Mouse (Mus musculus): ENCODE data around the gene Il9r. TPM values are rescaled to one million over a fixed set of nuclear protein-coding genes. Genes with fewer than 3 reads are reported as not detected.

Gene Il9r
- polyA plus RNA-seq, 1 experiment = not detected

- H3K36me3 ChIP-seq (replicated peaks; ENCODE audit: low read length) = no peaks in the 10 kb centered on the region
- H3K27me3 ChIP-seq (replicated peaks) = peaks cover 53% of the 10 kb centered on the region
- H3K4me3 ChIP-seq (replicated peaks) = no peak overlapping the region
- H3K4me1 ChIP-seq = peaks cover 8% of the 10 kb centered on the region
- TF ChIP-seq FLI1 (IDR thresholded peaks at IDR 0.05; ENCODE audit: low read length) = no peak
- TF ChIP-seq GATA1 (IDR thresholded peaks at IDR 0.05; ENCODE audit: borderline replicate concordance, low read length) = no peak
- H3K9me3 ChIP-seq = peaks cover 6% of the 10 kb centered on the region; the same call in 1 of the 2 replicates
These were observed 9.4 kb downstream of the Il9r start for GRCm38 (mm10) chr11:32190603-32191110.

GRCm38 (mm10) chr11:32190119-32190518 lies 10.0 kb downstream of the Il9r start:
- peaks cover 6% of the 10 kb centered on the region; the same call in 1 of the 2 replicates for H3K9me3 ChIP-seq
- no peak for TF ChIP-seq GATA1 (IDR thresholded peaks at IDR 0.05; ENCODE audit: borderline replicate concordance, low read length)
- TF ChIP-seq FLI1 (IDR thresholded peaks at IDR 0.05; ENCODE audit: low read length) = no peak
- H3K36me3 ChIP-seq (replicated peaks; ENCODE audit: low read length) = no peaks in the 10 kb centered on the region
- peaks cover 51% of the 10 kb centered on the region for H3K27me3 ChIP-seq (replicated peaks)
- no peak overlapping the region for H3K4me3 ChIP-seq (replicated peaks)
- peaks cover 3% of the 10 kb centered on the region for H3K4me1 ChIP-seq

GRCm38 (mm10) chr11:32189434-32189833 lies 10.6 kb downstream of the Il9r start:
- H3K36me3 ChIP-seq (replicated peaks; ENCODE audit: low read length) = no peaks in the 10 kb centered on the region
- no peaks in the 10 kb centered on the region; the same call in 1 of the 2 replicates for H3K4me1 ChIP-seq
- TF ChIP-seq FLI1 (IDR thresholded peaks at IDR 0.05; ENCODE audit: low read length) = no peak
- no peak for TF ChIP-seq GATA1 (IDR thresholded peaks at IDR 0.05; ENCODE audit: borderline replicate concordance, low read length)
- peaks cover 6% of the 10 kb centered on the region; the same call in 1 of the 2 replicates for H3K9me3 ChIP-seq
- H3K4me3 ChIP-seq (replicated peaks) = no peak overlapping the region
- H3K27me3 ChIP-seq (replicated peaks) = peaks cover 50% of the 10 kb centered on the region

- TF ChIP-seq GATA1 (IDR thresholded peaks at IDR 0.05; ENCODE audit: borderline replicate concordance, low read length) = no peak
- no peak for TF ChIP-seq FLI1 (IDR thresholded peaks at IDR 0.05; ENCODE audit: low read length)
- no peaks in the 10 kb centered on the region; the same call in 1 of the 2 replicates for H3K4me1 ChIP-seq
- H3K27me3 ChIP-seq (replicated peaks) = peaks cover 47% of the 10 kb centered on the region
- no peaks in the 10 kb centered on the region for H3K36me3 ChIP-seq (replicated peaks; ENCODE audit: low read length)
- H3K4me3 ChIP-seq (replicated peaks) = no peak overlapping the region
- peaks cover 6% of the 10 kb centered on the region; the same call in 1 of the 2 replicates for H3K9me3 ChIP-seq
These were observed 11.2 kb downstream of the Il9r start for GRCm38 (mm10) chr11:32188881-32189280.

- peaks cover 36% of the 10 kb centered on the region for H3K27me3 ChIP-seq (replicated peaks)
- H3K9me3 ChIP-seq = peaks cover 6% of the 10 kb centered on the region; the same call in 1 of the 2 replicates
- no peak overlapping the region for H3K4me3 ChIP-seq (replicated peaks)
- H3K36me3 ChIP-seq (replicated peaks; ENCODE audit: low read length) = no peaks in the 10 kb centered on the region
- no peak for TF ChIP-seq GATA1 (IDR thresholded peaks at IDR 0.05; ENCODE audit: borderline replicate concordance, low read length)
- no peak for TF ChIP-seq FLI1 (IDR thresholded peaks at IDR 0.05; ENCODE audit: low read length)
- H3K4me1 ChIP-seq = no peaks in the 10 kb centered on the region
These were observed 12.8 kb downstream of the Il9r start for GRCm38 (mm10) chr11:32187256-32187655.

GRCm38 (mm10) chr11:32186031-32186430 lies 14.0 kb downstream of the Il9r start:
- H3K9me3 ChIP-seq = peaks cover 6% of the 10 kb centered on the region; the same call in 1 of the 2 replicates
- no peaks in the 10 kb centered on the region for H3K4me1 ChIP-seq
- TF ChIP-seq FLI1 (IDR thresholded peaks at IDR 0.05; ENCODE audit: low read length) = no peak
- TF ChIP-seq GATA1 (IDR thresholded peaks at IDR 0.05; ENCODE audit: borderline replicate concordance, low read length) = no peak
- no peaks in the 10 kb centered on the region for H3K36me3 ChIP-seq (replicated peaks; ENCODE audit: low read length)
- peaks cover 36% of the 10 kb centered on the region for H3K27me3 ChIP-seq (replicated peaks)
- H3K4me3 ChIP-seq (replicated peaks) = no peak overlapping the region

- Histone ChIP-seq H3K36me3 (replicated peaks; ENCODE audit: low read length) (no peaks in the 10 kb centered on the region), H3K9me3 (peaks cover 6% of the 10 kb centered on the region; the same call in 1 of the 2 replicates), H3K27me3 (replicated peaks) (peaks cover 24% of the 10 kb centered on the region), H3K4me3 (replicated peaks) (no peak overlapping the region), H3K4me1 (no peaks in the 10 kb centered on the region)
- TF ChIP-seq GATA1 (IDR thresholded peaks at IDR 0.05; ENCODE audit: borderline replicate concordance, low read length) (no peak), FLI1 (IDR thresholded peaks at IDR 0.05; ENCODE audit: low read length) (no peak)
These were observed 15.6 kb downstream of the Il9r start for GRCm38 (mm10) chr11:32184469-32184868.

- H3K9me3 ChIP-seq = peaks cover 11% of the 10 kb centered on the region
- no peaks in the 10 kb centered on the region for H3K4me1 ChIP-seq
- H3K4me3 ChIP-seq (replicated peaks) = no peak overlapping the region
- no peak for TF ChIP-seq GATA1 (IDR thresholded peaks at IDR 0.05; ENCODE audit: borderline replicate concordance, low read length)
- no peaks in the 10 kb centered on the region for H3K36me3 ChIP-seq (replicated peaks; ENCODE audit: low read length)
- H3K27me3 ChIP-seq (replicated peaks) = peaks cover 26% of the 10 kb centered on the region
These were observed 17.9 kb downstream of the Il9r start for GRCm38 (mm10) chr11:32181973-32182868.

GRCm38 (mm10) chr11:32181246-32181645 lies 18.8 kb downstream of the Il9r start:
- Histone ChIP-seq H3K9me3 (peaks cover 6% of the 10 kb centered on the region), H3K4me3 (replicated peaks) (no peak overlapping the region), H3K4me1 (no peaks in the 10 kb centered on the region), H3K36me3 (replicated peaks; ENCODE audit: low read length) (no peaks in the 10 kb centered on the region), H3K27me3 (replicated peaks) (peaks cover 31% of the 10 kb centered on the region)
- TF ChIP-seq GATA1 (IDR thresholded peaks at IDR 0.05; ENCODE audit: borderline replicate concordance, low read length) (no peak), FLI1 (IDR thresholded peaks at IDR 0.05; ENCODE audit: low read length) (no peak)

GRCm38 (mm10) chr11:32178506-32178905 lies 21.6 kb downstream of the Il9r start:
- no peaks in the 10 kb centered on the region for H3K36me3 ChIP-seq (replicated peaks; ENCODE audit: low read length)
- no peak for TF ChIP-seq FLI1 (IDR thresholded peaks at IDR 0.05; ENCODE audit: low read length)
- no peak for TF ChIP-seq GATA1 (IDR thresholded peaks at IDR 0.05; ENCODE audit: borderline replicate concordance, low read length)
- no peak overlapping the region for H3K4me3 ChIP-seq (replicated peaks)
- no peaks in the 10 kb centered on the region for H3K4me1 ChIP-seq
- peaks cover 20% of the 10 kb centered on the region for H3K27me3 ChIP-seq (replicated peaks)
- peaks cover 6% of the 10 kb centered on the region for H3K9me3 ChIP-seq
